Mouse (Mus musculus) heart, postnatal 0 days (tissue): ENCODE results near the gene Cubn.

Experiments
- CTCF ChIP-seq: IDR thresholded peaks from 2 replicates; pipeline ENCODE4 v1.5.1; 2016; ENCODE audit warnings: antibody characterized with exemption, control low read depth, low read depth
- EP300 ChIP-seq: IDR thresholded peaks from 2 replicates; pipeline ENCODE4 v1.6.1; 2016; ENCODE audit warnings: antibody characterized with exemption, low read depth

GRCm38 (mm10) chr2:13469641-13470040, 22.0 kb downstream of the Cubn start:
- no peak for TF ChIP-seq CTCF
- TF ChIP-seq EP300: no peak
